Mouse (Mus musculus) brain, embryonic 14.5 days (tissue): ENCODE results near the gene AI837181.

Experiments
- CTCF ChIP-seq: fragments of 200-500 bp; IDR thresholded peaks from 2 replicates; pipeline ENCODE4 v1.5.1; 2012; ENCODE audit warnings: inconsistent platforms, mild to moderate bottlenecking, moderate library complexity, borderline replicate concordance; ENCODE audit not compliant: insufficient read depth, insufficient read length; ENCODE audit errors: extremely low read depth
- POLR2A ChIP-seq: fragments of 200-500 bp; IDR thresholded peaks from 2 replicates; pipeline ENCODE4 v1.6.1; 2012; ENCODE audit warnings: mild to moderate bottlenecking, inconsistent platforms, borderline replicate concordance; ENCODE audit not compliant: poor library complexity, insufficient read depth, insufficient read length, severe bottlenecking; ENCODE audit errors: extremely low read depth

DNA sequence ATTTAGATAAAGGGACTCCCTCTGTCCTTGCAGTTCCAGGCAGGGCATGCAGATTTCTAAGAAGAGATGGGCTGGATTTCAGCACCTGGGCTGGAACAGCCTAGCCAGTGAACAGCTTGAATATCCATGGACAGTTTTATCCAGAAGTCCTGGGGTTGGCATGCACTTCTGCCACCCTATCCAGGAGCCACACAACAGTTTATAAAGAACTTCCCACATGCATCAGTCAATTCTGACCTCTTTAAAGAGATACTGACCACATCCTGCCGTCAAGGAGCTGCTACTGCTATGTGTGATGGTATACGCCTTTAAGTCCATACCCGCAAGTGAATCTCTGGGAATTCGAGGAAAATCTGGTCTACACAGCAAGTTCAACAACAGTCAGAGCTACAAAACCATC lies 4.3 kb downstream of the AI837181 start:
- TF ChIP-seq POLR2A, result no peak
- no peak for TF ChIP-seq CTCF
